Mouse (Mus musculus) layer of hippocampus, postnatal 36 days (tissue): Measurements from ENCODE around the gene 1600015I10Rik. TPM values are rescaled to one million over a fixed set of nuclear protein-coding genes. Genes with fewer than 3 reads are reported as not detected.
A peak's percentile ranks its signal among the peaks of the same experiment; 100 is the strongest.

Experiments used
- DNase-seq, 2 experiments: peaks; one replicate each; pipeline ENCODE4 v3.0.0; 2022
- total RNA-seq, 2 experiments: library from RNA; stranded (reverse); gene quantifications; 2 replicates each; pipeline ENCODE4 v1.2.3; 2021

Gene 1600015I10Rik
- total RNA-seq, 2 experiments from 2014 or later, result not detected

DNA sequence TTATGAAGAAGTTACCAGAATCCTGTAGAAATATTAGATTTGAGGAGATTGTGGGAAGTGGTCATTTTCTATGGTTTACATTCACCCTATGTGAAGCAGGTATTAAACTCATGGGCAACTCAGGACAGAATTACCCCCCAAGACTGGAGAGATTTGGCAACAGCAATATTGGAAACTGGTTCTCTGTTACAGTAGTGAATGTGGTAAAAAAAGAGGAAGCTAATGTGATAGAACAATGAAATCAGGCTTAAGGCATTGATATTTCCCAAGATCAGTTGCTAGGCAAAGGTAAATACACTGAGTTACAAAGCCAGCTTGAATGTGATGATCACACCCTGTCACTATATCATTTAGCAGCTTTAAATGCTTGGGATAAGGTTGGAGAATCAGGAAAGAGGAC, 38.2 kb downstream of the 1600015I10Rik start:
- no peak for DNase-seq

DNA sequence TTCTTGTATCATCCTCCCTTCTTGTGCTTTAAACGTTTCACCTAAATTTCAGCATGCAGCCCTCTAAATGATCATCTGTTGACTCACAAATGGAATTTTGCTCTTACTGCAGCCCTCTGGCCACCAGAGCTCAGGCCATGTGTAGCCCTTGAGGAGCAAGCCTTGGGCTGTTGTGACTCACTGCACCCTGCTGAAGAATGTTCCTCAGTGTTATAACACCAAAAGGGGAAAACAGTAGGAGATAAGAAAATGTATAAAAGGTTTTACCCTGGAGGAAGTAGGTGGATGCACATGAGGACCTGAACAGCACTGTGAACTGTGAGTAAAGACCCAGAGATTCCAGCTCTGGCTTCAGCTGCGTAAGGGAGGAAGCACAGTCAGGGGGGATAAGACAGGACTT, 45.0 kb downstream of the 1600015I10Rik start, which contains the start of gene Doxl2:
Gene Doxl2 (plus strand): TSS at position 301 of the 400 bp plus-strand sequence.
- DNase-seq, result no peak

DNA sequence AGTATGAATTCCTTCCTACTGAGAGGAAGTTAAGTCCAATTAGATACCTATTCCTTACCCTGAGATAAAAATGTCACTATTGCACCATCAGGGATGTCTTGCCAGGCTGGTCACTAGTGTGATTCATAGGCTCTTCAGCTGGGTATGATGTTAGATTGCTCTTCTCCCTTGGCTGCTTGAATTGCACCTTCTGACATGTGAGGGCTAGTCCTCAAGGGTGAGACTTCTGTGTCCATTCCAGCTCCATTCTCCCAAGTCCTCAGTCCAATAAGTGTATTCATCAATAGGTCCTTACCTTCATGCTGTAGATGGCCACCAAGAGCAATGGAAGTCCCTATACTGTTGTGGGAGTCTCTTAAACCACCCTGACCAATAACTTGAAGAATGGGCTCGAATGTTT, 49.9 kb downstream of the 1600015I10Rik start:
- DNase-seq, result no peak

DNA sequence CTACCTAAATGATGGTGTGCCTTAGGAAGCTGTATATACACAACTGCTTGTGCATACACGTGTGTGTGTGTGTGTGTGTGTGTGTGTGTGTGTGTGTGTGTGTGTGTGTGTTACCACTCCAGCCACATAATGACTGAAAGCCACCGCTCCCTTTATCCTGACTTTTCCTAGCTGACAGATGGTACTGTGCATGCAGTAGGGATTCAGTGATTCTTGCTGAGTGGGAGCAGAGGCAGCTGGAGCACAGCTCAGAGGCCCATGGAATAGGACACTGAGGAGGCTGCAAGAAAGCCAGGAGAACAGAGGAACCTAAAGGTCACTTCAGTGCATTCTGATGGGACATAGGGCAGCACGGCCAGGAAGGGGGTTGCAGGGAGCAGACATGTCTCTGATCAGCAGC, 52.6 kb downstream of the 1600015I10Rik start:
- DNase-seq, result peak; percentile 7 to 32

Other genes starting within 250 kb of the 1600015I10Rik start
- under 1 TPM; 0.17 to 0.33 TPM for gene Gimap4, start 245.3 kb upstream of the 1600015I10Rik start, total RNA-seq
- gene Gimap6, start 221.7 kb upstream of the 1600015I10Rik start, total RNA-seq, result 1 to 10 TPM; 5.7 to 7.3 TPM
- not detected for gene Gm28053, start 211.3 kb upstream of the 1600015I10Rik start, total RNA-seq
- not detected for gene Gimap7, start 211.3 kb upstream of the 1600015I10Rik start, total RNA-seq
- gene Gimap1, start 190.8 kb upstream of the 1600015I10Rik start, total RNA-seq, result 1 to 10 TPM; 2.4 to 2.5 TPM
- gene Gimap5, start 183.7 kb upstream of the 1600015I10Rik start, total RNA-seq, result 1 to 10 TPM; 1.0 to 1.7 TPM
- gene Gimap3, start 159.0 kb upstream of the 1600015I10Rik start, total RNA-seq, result not detected
- gene Tmem176a, start 89.0 kb upstream of the 1600015I10Rik start, total RNA-seq, result 10 to 100 TPM; 24.3 to 24.9 TPM
- gene Tmem176b, start 88.4 kb upstream of the 1600015I10Rik start, total RNA-seq, result 10 to 100 TPM; 50.4 to 51.6 TPM
- not detected for gene Aoc1, start 57.0 kb upstream of the 1600015I10Rik start, total RNA-seq
- not detected for gene Doxl2, start 45.1 kb downstream of the 1600015I10Rik start, total RNA-seq
- gene Svs1, start 57.0 kb downstream of the 1600015I10Rik start, total RNA-seq, result not detected
- 1 to 10 TPM; 1.8 to 3.1 TPM for gene Gpnmb, start 106.7 kb downstream of the 1600015I10Rik start, total RNA-seq
- gene Malsu1, start 143.9 kb downstream of the 1600015I10Rik start, total RNA-seq, result 10 to 100 TPM; 33.1 to 35.8 TPM